Mouse (Mus musculus): Measurements from ENCODE around the gene Bpi. TPM values are rescaled to one million over a fixed set of nuclear protein-coding genes. Genes with fewer than 3 reads are reported as not detected.

Bpi gene
- total and polyA plus RNA-seq, 3 experiments = 0.17 to 0.81 (median 0.51) TPM

DNA sequence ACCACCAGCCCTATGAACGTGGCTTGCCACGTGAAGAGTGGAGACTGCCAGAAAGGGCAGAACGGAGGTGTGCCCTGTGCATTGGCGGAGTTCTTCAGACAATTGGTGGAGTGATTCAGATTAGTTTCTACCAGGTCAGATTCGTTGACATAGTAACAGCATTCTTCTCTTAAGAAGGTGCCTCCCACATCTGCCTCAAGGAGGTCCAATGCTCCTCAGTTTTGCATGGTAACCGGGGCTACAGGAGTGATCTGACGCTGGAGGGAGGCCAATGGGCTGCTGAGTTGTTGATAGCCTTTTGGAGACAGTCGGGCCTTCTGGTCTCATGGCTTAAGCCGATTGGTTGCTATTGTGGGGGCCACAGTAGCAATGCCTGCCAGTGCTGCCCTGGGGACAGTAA is 37.8 kb downstream of the Bpi start:
- dilution Hi-C loops (cut with MboI; ENCODE audit: extremely low pct_ligation_motif_present, extremely low pct_unique_long_range_greater_than_20kb, low sequenced_read_pairs) = no loop called here

DNA sequence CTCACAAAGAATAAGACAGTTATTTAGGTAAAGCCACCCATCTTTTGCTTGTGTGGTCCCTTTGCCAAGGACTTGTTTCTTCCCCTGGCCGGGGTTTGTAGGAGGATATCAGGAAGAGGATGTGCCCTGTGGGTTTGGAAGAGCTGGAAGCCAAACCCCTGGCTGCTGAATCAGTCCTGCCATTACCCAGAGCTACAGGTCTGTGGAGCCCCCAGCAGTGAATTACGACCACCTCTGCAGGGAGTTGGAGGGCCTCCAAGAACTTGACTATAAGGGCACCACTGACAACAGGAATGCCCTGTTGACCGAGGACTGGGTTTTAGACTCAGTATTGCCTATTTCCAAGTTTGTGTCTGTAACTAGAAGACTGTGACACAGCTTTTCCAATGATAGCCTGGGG is 41.3 kb downstream of the Bpi start:
- Histone ChIP-seq H3K79me2 (replicated peaks; ENCODE audit: control insufficient read depth, extremely low read depth, insufficient read depth, poor library complexity, severe bottlenecking) (no peaks in the 10 kb centered on the region), H3K4me1 (ENCODE audit: control insufficient read depth in 1 of 2, insufficient read depth in 2 of 2) (no peaks in the 10 kb centered on the region), H3K9ac (ENCODE audit: insufficient read depth, low read depth) (no peak overlapping the region), H3K4me2 (ENCODE audit: insufficient read depth, low read depth, poor library complexity, severe bottlenecking) (no peak overlapping the region), H3K27me3 (replicated peaks) (peaks cover 69% of the 10 kb centered on the region), H3K36me3 (replicated peaks in 1 of 2; ENCODE audit: control insufficient read depth in 1 of 2, insufficient read depth in 1 of 2, low read length in 1 of 2) (no peaks in the 10 kb centered on the region), H3K27ac (ENCODE audit: insufficient read depth, low read depth) (no peak overlapping the region), H3K4me3 (replicated peaks in 1 of 3; ENCODE audit: low read depth in 2 of 3, low read length in 2 of 3, poor library complexity in 1 of 3) (no peak overlapping the region), H3K9me3 (replicated peaks; ENCODE audit: low read length) (peaks cover 13% of the 10 kb centered on the region)
- in situ Hi-C loops (cut with MboI; ENCODE audit: low pct_ligation_motif_present, low pct_unique_long_range_greater_than_20kb, low sequenced_read_pairs) = no loop called here
- no peak for DNase-seq (ENCODE audit: extremely low read depth)
- no peak for TF ChIP-seq UBTF (IDR thresholded peaks at IDR 0.05; ENCODE audit: low read depth, low read length)
- dilution Hi-C loops (cut with MboI; ENCODE audit: extremely low pct_ligation_motif_present, extremely low pct_unique_long_range_greater_than_20kb, low sequenced_read_pairs) = no loop called here

More for the DNA sequence above, 37.8 kb downstream of the Bpi start:
- no peak overlapping the region for H3K4me2 ChIP-seq (ENCODE audit: insufficient read depth, low read depth, poor library complexity, severe bottlenecking)
- H3K79me2 ChIP-seq (replicated peaks; ENCODE audit: control insufficient read depth, extremely low read depth, insufficient read depth, poor library complexity, severe bottlenecking) = no peaks in the 10 kb centered on the region
- no peak overlapping the region for H3K27ac ChIP-seq (ENCODE audit: insufficient read depth, low read depth)
- TF ChIP-seq CHD2 (IDR thresholded peaks at IDR 0.05; ENCODE audit: low read length) (no peak), RAD21 (IDR thresholded peaks at IDR 0.05; ENCODE audit: low read depth, low read length) (no peak), ZMIZ1 (IDR thresholded peaks at IDR 0.05; ENCODE audit: low read depth, low read length) (no peak), MAZ (IDR thresholded peaks at IDR 0.05; ENCODE audit: low read depth, low read length) (no peak), MAFK (IDR thresholded peaks at IDR 0.05; ENCODE audit: insufficient replicate concordance, low read length) (no peak), MXI1 (IDR thresholded peaks at IDR 0.05; ENCODE audit: low read depth, low read length) (no peak), CHD1 (IDR thresholded peaks at IDR 0.05; ENCODE audit: low read depth, low read length) (no peak), POLR2A (IDR thresholded peaks at IDR 0.05; ENCODE audit: low read depth, low read length) (no peak), ELF1 (IDR thresholded peaks at IDR 0.05; ENCODE audit: low read depth, low read length) (no peak), MYC (IDR thresholded peaks at IDR 0.05; ENCODE audit: low read depth, low read length) (no peak), IRF4 (IDR thresholded peaks at IDR 0.05; ENCODE audit: low read depth, low read length) (no peak), NELFE (IDR thresholded peaks at IDR 0.05; ENCODE audit: low read depth, low read length) (no peak), E2F4 (IDR thresholded peaks at IDR 0.05; ENCODE audit: insufficient replicate concordance, low read depth, low read length) (no peak), TBP (conservative IDR thresholded peaks at IDR 0.05; ENCODE audit: low read depth, low read length) (no peak), SMC3 (IDR thresholded peaks at IDR 0.05; ENCODE audit: low read depth, low read length) (no peak), KAT2A (IDR thresholded peaks at IDR 0.05; ENCODE audit: insufficient replicate concordance, low read length) (no peak)
- no peaks in the 10 kb centered on the region for H3K9me3 ChIP-seq (replicated peaks; ENCODE audit: low read length)
- H3K36me3 ChIP-seq (replicated peaks in 1 of 2; ENCODE audit: control insufficient read depth in 1 of 2, insufficient read depth in 1 of 2, low read length in 1 of 2) = no peaks in the 10 kb centered on the region
- no peak overlapping the region for H3K4me3 ChIP-seq (replicated peaks in 1 of 3; ENCODE audit: low read depth in 2 of 3, low read length in 2 of 3, poor library complexity in 1 of 3)
- H3K9ac ChIP-seq (ENCODE audit: insufficient read depth, low read depth) = no peak overlapping the region
- H3K27me3 ChIP-seq (replicated peaks) = peaks cover 62% of the 10 kb centered on the region
- no peaks in the 10 kb centered on the region for H3K4me1 ChIP-seq (ENCODE audit: control insufficient read depth in 1 of 2, insufficient read depth in 2 of 2)
- no peak for DNase-seq (ENCODE audit: extremely low read depth)
- in situ Hi-C loops (cut with MboI; ENCODE audit: low pct_ligation_motif_present, low pct_unique_long_range_greater_than_20kb, low sequenced_read_pairs) = no loop called here

Measured in CH12.LX (cell line).